10 mouse cellular contexts compared by ENCODE assay signal in the genomic region with DNA sequence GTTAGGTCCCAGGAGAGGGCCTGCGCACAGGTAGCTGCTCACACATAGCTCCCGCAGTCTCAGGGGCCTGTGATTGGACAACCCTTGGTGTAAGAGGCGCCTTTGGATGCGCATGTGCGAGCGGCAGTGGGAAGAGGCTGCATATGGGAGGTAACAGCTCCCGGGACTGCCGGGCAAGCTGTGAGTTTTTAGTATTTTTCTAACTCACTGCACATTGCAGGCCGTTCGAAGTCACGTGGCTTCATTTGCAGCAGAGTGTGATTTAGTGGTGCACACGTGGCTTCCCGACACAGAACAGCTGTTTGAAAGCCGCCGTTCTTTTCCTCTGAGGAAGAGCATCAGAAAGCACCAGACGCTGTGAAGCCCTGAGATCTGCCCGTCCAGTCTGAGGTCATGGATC.
DNase-seq lines count a peak whose midpoint lies in the region; ATAC-seq and TF ChIP-seq lines count a peak whose summit lies in the region.
"Had no signal": no experiment of that assay in that cellular context is flagged by ENCODE, and none has a peak within 500 bp of the region (broad histone marks: within the 10 kb centered on the region; RNA-seq: fewer than 3 reads in every experiment).

No protein-coding gene starts in this region.

- no peaks in the 10 kb centered on the region for H3K36me3 ChIP-seq in forebrain, postnatal 0 days (ENCODE audit: insufficient read depth)
- no peaks in the 10 kb centered on the region for H3K36me3 ChIP-seq in forebrain, embryonic 11.5 days (ENCODE audit: control insufficient read depth, insufficient read depth, low read length)
- H3K36me3 ChIP-seq: embryonic facial prominence, embryonic 12.5 days had no signal

- H3K27me3 ChIP-seq in forebrain, postnatal 0 days (ENCODE audit: insufficient read depth, low read length) = no peaks in the 10 kb centered on the region
- H3K27me3 ChIP-seq in forebrain, embryonic 11.5 days (ENCODE audit: control insufficient read depth, insufficient read depth, low read length) = no peaks in the 10 kb centered on the region
- H3K27me3 ChIP-seq: embryonic facial prominence, embryonic 12.5 days; liver, embryonic 13.5 days had no signal

- no peak overlapping the region for H3K4me2 ChIP-seq in forebrain, postnatal 0 days (ENCODE audit: low read depth)
- H3K4me2 ChIP-seq in forebrain, embryonic 11.5 days (ENCODE audit: low read depth, low read length, severe bottlenecking) = no peak overlapping the region
- H3K4me2 ChIP-seq: embryonic facial prominence, embryonic 12.5 days; liver, embryonic 13.5 days had no signal

- TF ChIP-seq CTCF in forebrain, postnatal 0 days (IDR thresholded peaks at IDR 0.05; ENCODE audit: low read depth) = no peak

- WGBS in forebrain, postnatal 0 days = 61% methylated on average over 17 of the region's 17 CpGs
- 78% methylated on average over 17 of the region's 17 CpGs for WGBS in forebrain, embryonic 11.5 days

- DNase-seq in forebrain, postnatal 0 days = peak; percentile 53
- no peak for DNase-seq in forebrain, embryonic 11.5 days (ENCODE audit: low spot score)
- peak; percentile 72 for DNase-seq in cerebellum, adult 11-12 months
- DNase-seq in kidney, postnatal 14 days = peak; percentile 36
- DNase-seq in neural tube, embryonic 10.5 days (ENCODE audit: extremely low spot score, low spot score) = peak; percentile 36
- DNase-seq in urinary bladder, postnatal 14 days (ENCODE audit: low spot score) = no peak
- DNase-seq in thymus, postnatal 14 days = no peak
- DNase-seq: liver, embryonic 13.5 days had no signal

- H3K9ac ChIP-seq in forebrain, postnatal 0 days = no peak overlapping the region
- H3K9ac ChIP-seq in forebrain, embryonic 11.5 days (ENCODE audit: low read length) = no peak overlapping the region
- H3K9ac ChIP-seq: embryonic facial prominence, embryonic 12.5 days; liver, embryonic 13.5 days had no signal

- H3K4me3 ChIP-seq in forebrain, postnatal 0 days (ENCODE audit: low read depth, low read length) = no peak overlapping the region
- H3K4me3 ChIP-seq in forebrain, embryonic 11.5 days (ENCODE audit: low read depth, low read length) = no peak overlapping the region
- H3K4me3 ChIP-seq: embryonic facial prominence, embryonic 12.5 days; liver, embryonic 13.5 days had no signal

- peak; percentile 74 for ATAC-seq in forebrain, postnatal 0 days
- no peak for ATAC-seq in forebrain, embryonic 11.5 days (replicated peaks; ENCODE audit: low FRiP score)
- ATAC-seq in granulocyte monocyte progenitor cell, adult 5-6 weeks (replicated peaks; ENCODE audit: poor library complexity, severe bottlenecking) = no peak

- H3K4me1 ChIP-seq in forebrain, postnatal 0 days (ENCODE audit: insufficient read depth) = no peaks in the 10 kb centered on the region
- no peaks in the 10 kb centered on the region for H3K4me1 ChIP-seq in forebrain, embryonic 11.5 days (replicated peaks; ENCODE audit: control insufficient read depth, insufficient read depth, low read length)

- H3K9me3 ChIP-seq in forebrain, postnatal 0 days (ENCODE audit: low read length) = no peaks in the 10 kb centered on the region
- H3K9me3 ChIP-seq in forebrain, embryonic 11.5 days (ENCODE audit: control insufficient read depth, low read length) = no peaks in the 10 kb centered on the region
- H3K9me3 ChIP-seq: embryonic facial prominence, embryonic 12.5 days; liver, embryonic 13.5 days had no signal

- no peak overlapping the region for H3K27ac ChIP-seq in forebrain, postnatal 0 days (ENCODE audit: low read depth, low read length)
- no peak overlapping the region for H3K27ac ChIP-seq in forebrain, embryonic 11.5 days (ENCODE audit: low read depth, low read length)
- H3K27ac ChIP-seq: embryonic facial prominence, embryonic 12.5 days; liver, embryonic 13.5 days had no signal

Comparison
In these comparisons a context has a peak if more than half of its experiments do, and no peak if none do; other contexts are left out.
1. DNase-seq: peak in forebrain, postnatal 0 days (single experiment), cerebellum, adult 11-12 months (single experiment), kidney, postnatal 14 days (single experiment) and neural tube, embryonic 10.5 days (single experiment); none in forebrain, embryonic 11.5 days (single experiment), urinary bladder, postnatal 14 days (single experiment) and thymus, postnatal 14 days (single experiment).